Mouse (Mus musculus) G1E (cell line): Measurements from ENCODE around the gene Vps39. TPM values are rescaled to one million over a fixed set of nuclear protein-coding genes. Genes with fewer than 3 reads are reported as not detected.

Source experiments
- ATAC-seq: 2 replicates; pipeline ENCODE4 v1.8.0; 2016; ENCODE audit warnings: mild to moderate bottlenecking; ENCODE audit not compliant: insufficient number of reproducible peaks, poor library complexity, low FRiP score, severe bottlenecking; ENCODE audit errors: extremely low read depth
- DNase-seq: peaks from one replicate; pipeline ENCODE4 v3.0.0; 2012; ENCODE audit warnings: low spot score
- H3K27me3 ChIP-seq: 2 replicates; pipeline ENCODE4 v1.6.1; 2012; ENCODE audit warnings: mild to moderate bottlenecking, low read length, inconsistent platforms; ENCODE audit not compliant: insufficient read depth
- H3K36me3 ChIP-seq: replicated peaks from 2 replicates; pipeline ENCODE3; 2012; ENCODE audit warnings: mild to moderate bottlenecking, inconsistent platforms
- H3K4me1 ChIP-seq: 2 replicates; pipeline ENCODE4 v1.6.1; 2012; ENCODE audit warnings: low read depth, low read length, inconsistent platforms, mixed read lengths; ENCODE audit not compliant: insufficient read depth
- H3K4me3 ChIP-seq: 2 replicates; pipeline ENCODE4 v1.5.1; 2012; ENCODE audit warnings: low read depth, mild to moderate bottlenecking, inconsistent platforms, low read length, moderate library complexity, mixed read lengths
- H3K9me3 ChIP-seq: replicated peaks from 2 replicates; pipeline ENCODE4 v1.6.1; 2012; ENCODE audit warnings: inconsistent platforms
- CTCF ChIP-seq: IDR thresholded peaks from 2 replicates; pipeline ENCODE4 v1.5.1; 2012; ENCODE audit warnings: low read depth, low read length, inconsistent platforms, mixed read lengths
- GATA1 ChIP-seq: IDR thresholded peaks from 2 replicates; pipeline ENCODE4 v1.6.1; 2012; ENCODE audit warnings: borderline replicate concordance, low read length, inconsistent platforms, mixed read lengths
- GATA2 ChIP-seq: IDR thresholded peaks from 2 replicates; pipeline ENCODE4 v1.6.1; 2012; ENCODE audit warnings: low read depth, low read length, inconsistent platforms, borderline replicate concordance
- POLR2AphosphoS5 ChIP-seq: IDR thresholded peaks from 2 replicates; pipeline ENCODE4 v1.6.1; 2012; ENCODE audit warnings: low read depth, low read length, inconsistent platforms; ENCODE audit not compliant: insufficient replicate concordance
- TAL1 ChIP-seq: conservative IDR thresholded peaks from 2 replicates; pipeline ENCODE4 v1.6.1; 2012; ENCODE audit warnings: low read depth, low read length, inconsistent platforms, mixed read lengths
- polyA plus RNA-seq: library from polyadenylated mRNA; stranded (reverse); fragments of >175 nt; gene quantifications from 2 replicates; pipeline ENCODE4 v1.2.3, GENCODE M21; 2012
- total RNA-seq, 2 experiments: library from RNA; stranded (forward) in 1 of 2; stranded (reverse) in 1 of 2; fragments of 200-1000 nt in 1 of 2; fragments of >200 nt in 1 of 2; fragmentation: Nextera tagmentation in 1 of 2; gene quantifications; 2 replicates each; pipeline ENCODE4 v1.2.3; 2014 to 2017

Gene Vps39
- total and polyA plus RNA-seq, 3 experiments, result 15.1 to 38.8 (median 29.7) TPM

DNA sequence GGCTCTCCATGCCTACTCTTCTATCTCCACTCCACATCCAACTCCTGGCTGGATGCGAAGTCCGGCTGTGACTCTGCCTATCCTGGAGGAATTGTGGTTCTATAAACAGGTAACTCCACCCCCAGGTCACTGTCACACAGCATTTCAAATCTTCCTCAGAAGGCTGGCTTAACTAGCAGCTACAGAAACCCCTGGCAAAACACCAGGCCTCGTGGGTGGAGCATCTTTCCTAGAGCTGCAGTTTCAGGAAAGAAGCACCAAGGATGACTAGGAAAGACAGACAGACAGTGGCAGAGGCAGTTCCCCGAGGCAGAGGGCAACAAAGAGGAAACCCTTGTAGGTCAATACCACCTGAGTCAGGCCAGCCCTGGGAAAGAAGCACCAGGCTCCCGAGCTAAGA, 63.9 kb downstream of the Vps39 start, which contains the start of gene Pla2g4d:
Pla2g4d (minus strand) TSS at position 203 of the 400 bp plus-strand sequence.
- Histone ChIP-seq H3K4me3 (no peak within 1 kb of the TSS), H3K36me3 (no peaks in the 10 kb centered on the region), H3K4me1 (no peaks in the 10 kb centered on the region), H3K27me3 (peaks cover 15% of the 10 kb centered on the region), H3K9me3 (no peaks in the 10 kb centered on the region)
- no peak for ATAC-seq
- TF ChIP-seq CTCF (no peak), GATA1 (no peak), POLR2AphosphoS5 (no peak), TAL1 (no peak), GATA2 (no peak)
- DNase-seq, result no peak

DNA sequence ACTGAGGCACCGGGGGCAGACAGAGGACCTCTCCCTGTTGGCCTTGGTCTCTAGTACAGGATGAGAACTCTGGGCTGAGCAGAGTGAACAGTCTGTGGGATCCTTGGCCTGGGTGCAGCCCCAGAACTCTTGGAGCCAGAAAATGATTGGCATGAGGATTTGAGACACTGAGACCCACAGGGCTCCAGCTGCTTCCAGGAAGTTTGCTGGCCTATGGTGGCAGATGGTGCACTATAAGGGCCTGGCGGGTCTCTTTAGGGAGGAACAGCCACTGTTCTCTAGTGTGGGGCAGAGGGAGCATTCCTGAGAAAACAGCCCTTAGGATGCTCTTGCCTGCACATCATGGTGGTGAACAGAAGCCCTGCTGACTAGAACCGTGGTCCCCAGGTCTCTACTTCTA, 64.5 kb downstream of the Vps39 start:
- ATAC-seq, result no peak
- Histone ChIP-seq H3K36me3 (no peaks in the 10 kb centered on the region), H3K27me3 (peaks cover 17% of the 10 kb centered on the region), H3K9me3 (no peaks in the 10 kb centered on the region), H3K4me1 (no peaks in the 10 kb centered on the region), H3K4me3 (no peak overlapping the region)
- DNase-seq, result no peak
- no peak for TF ChIP-seq POLR2AphosphoS5
- TF ChIP-seq GATA2, result no peak
- no peak for TF ChIP-seq GATA1
- no peak for TF ChIP-seq CTCF
- no peak for TF ChIP-seq TAL1

DNA sequence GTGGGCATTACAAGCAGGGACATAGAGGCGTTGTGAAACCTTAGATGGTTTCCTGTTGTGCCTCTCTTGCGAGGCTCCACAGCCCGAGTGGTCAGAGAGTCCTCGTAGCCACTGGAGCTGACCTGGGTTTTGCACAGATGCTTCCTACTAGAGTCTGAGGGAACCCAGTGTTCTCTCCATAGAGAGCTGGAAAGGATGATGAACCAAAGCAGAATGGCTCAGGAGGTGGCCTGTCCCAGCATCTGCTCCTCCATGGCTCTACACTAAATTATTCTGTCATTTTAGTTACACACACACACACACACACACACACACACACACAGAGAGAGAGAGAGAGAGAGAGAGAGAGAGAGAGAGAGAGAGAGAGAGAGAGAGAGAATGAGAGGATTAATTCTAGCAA, 67.3 kb downstream of the Vps39 start:
- H3K4me3 ChIP-seq, result no peak overlapping the region
- peaks cover 7% of the 10 kb centered on the region for H3K27me3 ChIP-seq
- no peaks in the 10 kb centered on the region for H3K4me1 ChIP-seq
- no peak for ATAC-seq
- TF ChIP-seq POLR2AphosphoS5 (no peak), TAL1 (no peak)
- no peak for DNase-seq
- H3K9me3 ChIP-seq, result no peaks in the 10 kb centered on the region
- H3K36me3 ChIP-seq, result no peaks in the 10 kb centered on the region

DNA sequence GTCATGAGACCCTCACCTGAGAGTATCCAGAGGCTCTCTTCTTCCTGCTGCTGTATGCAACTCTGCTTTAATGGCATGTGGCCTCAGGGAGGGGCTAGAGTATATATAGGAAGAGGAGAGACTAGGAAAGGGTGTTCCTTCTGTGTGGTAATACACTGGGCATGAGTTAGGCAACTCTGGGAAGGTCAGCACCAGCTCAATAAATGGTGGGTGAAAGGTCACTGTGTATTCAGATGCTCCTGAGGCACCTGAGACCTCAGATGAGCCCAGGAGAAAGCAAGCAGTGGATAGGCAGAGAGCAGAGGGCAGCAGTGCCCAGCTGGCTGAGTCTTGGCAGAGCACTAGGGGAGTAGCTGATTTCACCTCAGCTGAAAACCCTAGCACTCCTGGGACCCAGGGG, 68.2 kb downstream of the Vps39 start:
- Histone ChIP-seq H3K36me3 (no peaks in the 10 kb centered on the region), H3K4me1 (peaks cover 5% of the 10 kb centered on the region; the same call in 1 of the 2 replicates), H3K27me3 (peaks cover 7% of the 10 kb centered on the region), H3K4me3 (no peak overlapping the region), H3K9me3 (no peaks in the 10 kb centered on the region)
- ATAC-seq (no peak), DNase-seq (no peak)
- TF ChIP-seq POLR2AphosphoS5, result no peak
- no peak for TF ChIP-seq CTCF
- no peak for TF ChIP-seq TAL1
- no peak for TF ChIP-seq GATA2
- no peak for TF ChIP-seq GATA1

DNA sequence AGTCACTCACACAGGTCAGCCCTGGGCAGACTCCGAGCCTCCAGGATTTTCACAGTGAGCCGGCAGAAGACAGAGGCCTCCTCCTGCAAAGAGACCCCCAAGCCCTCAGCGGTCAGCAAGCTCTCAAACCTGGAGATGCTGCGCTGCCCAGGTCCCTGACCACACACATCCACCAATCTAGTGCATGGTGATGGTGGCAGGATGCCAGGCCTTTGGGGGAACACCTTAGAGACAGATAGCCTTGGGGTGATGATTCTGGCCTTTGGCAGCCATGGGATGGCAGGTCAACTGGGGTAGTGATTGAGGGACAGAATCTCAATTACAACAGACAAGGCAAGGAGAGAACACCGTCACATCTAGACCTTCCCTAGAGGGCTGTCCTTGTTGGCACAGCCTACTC, 68.8 kb downstream of the Vps39 start:
- no peak for ATAC-seq

DNA sequence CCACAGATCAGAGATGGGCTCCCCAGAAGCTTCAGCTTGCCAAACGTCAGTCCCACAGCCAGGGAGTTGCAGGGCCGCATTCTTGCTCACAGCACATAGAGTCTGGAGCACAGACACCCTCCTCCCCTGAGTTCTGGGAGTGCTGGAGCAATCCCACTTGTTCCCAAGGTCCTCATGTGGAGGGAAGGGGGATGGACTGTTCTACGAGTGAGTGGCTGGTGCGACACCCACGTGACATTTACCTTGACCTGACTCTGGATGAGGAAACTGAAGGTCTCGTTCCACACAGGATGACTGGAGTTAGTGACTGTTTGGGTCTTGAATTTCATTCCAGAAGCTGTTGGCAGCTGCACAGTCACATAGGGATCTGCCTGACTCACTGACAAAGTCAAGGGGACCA, 69.4 kb downstream of the Vps39 start:
- H3K36me3 ChIP-seq, result no peaks in the 10 kb centered on the region
- ATAC-seq, result no peak
- H3K27me3 ChIP-seq, result peaks cover 9% of the 10 kb centered on the region
- DNase-seq, result no peak
- H3K4me3 ChIP-seq, result no peak overlapping the region
- no peaks in the 10 kb centered on the region for H3K9me3 ChIP-seq
- H3K4me1 ChIP-seq, result peaks cover 6% of the 10 kb centered on the region; the same call in 1 of the 2 replicates
- TF ChIP-seq POLR2AphosphoS5, result no peak
- no peak for TF ChIP-seq CTCF
- TF ChIP-seq GATA2, result no peak
- TF ChIP-seq GATA1, result no peak
- TF ChIP-seq TAL1, result no peak

More for the DNA sequence above, 68.8 kb downstream of the Vps39 start:
- peaks cover 9% of the 10 kb centered on the region for H3K27me3 ChIP-seq
- no peaks in the 10 kb centered on the region for H3K36me3 ChIP-seq
- no peak overlapping the region for H3K4me3 ChIP-seq
- peaks cover 6% of the 10 kb centered on the region; the same call in 1 of the 2 replicates for H3K4me1 ChIP-seq
- TF ChIP-seq CTCF (no peak), GATA1 (no peak), GATA2 (no peak), POLR2AphosphoS5 (no peak), TAL1 (no peak)
- H3K9me3 ChIP-seq, result no peaks in the 10 kb centered on the region
- no peak for DNase-seq

DNA sequence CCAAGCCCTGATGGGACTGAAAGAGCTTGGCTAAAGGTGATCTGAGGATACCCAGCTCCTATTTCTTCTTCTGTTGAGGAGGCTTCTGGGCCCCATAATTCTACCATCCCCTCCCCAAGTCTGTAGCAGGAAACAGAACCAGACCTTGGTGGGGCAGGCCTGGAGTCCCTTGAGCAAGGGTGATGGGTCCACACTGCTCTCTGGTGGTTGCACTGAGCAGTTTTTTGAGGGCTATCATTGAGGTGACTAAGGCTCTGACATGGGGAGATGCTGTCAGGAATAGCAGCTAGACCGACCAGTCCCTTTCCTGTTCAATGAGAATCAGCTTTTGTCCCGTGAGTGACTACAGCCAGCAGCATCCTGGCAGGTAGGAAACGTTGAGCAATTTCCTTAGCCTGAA, 71.7 kb downstream of the Vps39 start:
- TF ChIP-seq GATA1 (no peak), POLR2AphosphoS5 (no peak)
- H3K9me3 ChIP-seq, result no peaks in the 10 kb centered on the region
- H3K4me3 ChIP-seq, result no peak overlapping the region
- H3K36me3 ChIP-seq, result no peaks in the 10 kb centered on the region
- ATAC-seq (no peak), DNase-seq (no peak)
- peaks cover 6% of the 10 kb centered on the region; the same call in 1 of the 2 replicates for H3K4me1 ChIP-seq
- peaks cover 13% of the 10 kb centered on the region; the same call in 1 of the 2 replicates for H3K27me3 ChIP-seq
